Mouse (Mus musculus) right cerebral cortex, postnatal 10 days (tissue): Measurements from ENCODE around the gene Syne2.

Source experiments
- DNase-seq, 2 experiments: peaks; one replicate each; pipeline ENCODE4 v3.0.0; 2021; ENCODE audit warnings: low spot score in 2 of 2

Gene Syne2

GRCm38 (mm10) chr12:75927596-75927995 lies 109.7 kb downstream of the Syne2 start:
- DNase-seq: no peak

GRCm38 (mm10) chr12:75933561-75933960 lies 115.6 kb downstream of the Syne2 start:
- DNase-seq: no peak

GRCm38 (mm10) chr12:75951328-75951727 lies 133.4 kb downstream of the Syne2 start:
- DNase-seq: peak in 1 of 2 experiments; percentile 27

GRCm38 (mm10) chr12:75952011-75952410 lies 134.1 kb downstream of the Syne2 start:
- no peak for DNase-seq

- DNase-seq: no peak
Observed at GRCm38 (mm10) chr12:75966441-75967195, 148.7 kb downstream of the Syne2 start.

- no peak for DNase-seq
Observed at GRCm38 (mm10) chr12:75979079-75979478, 161.1 kb downstream of the Syne2 start.

- DNase-seq: no peak
Observed at GRCm38 (mm10) chr12:75983336-75983735, 165.4 kb downstream of the Syne2 start.

GRCm38 (mm10) chr12:75992226-75992858 lies 174.4 kb downstream of the Syne2 start:
- DNase-seq: no peak

GRCm38 (mm10) chr12:75992946-75993345 lies 175.0 kb downstream of the Syne2 start:
- no peak for DNase-seq

- DNase-seq: no peak
Observed at GRCm38 (mm10) chr12:75995086-75995485, 177.2 kb downstream of the Syne2 start.

- no peak for DNase-seq
Observed at GRCm38 (mm10) chr12:75997547-75997946, 179.6 kb downstream of the Syne2 start.

GRCm38 (mm10) chr12:75998416-75998815 lies 180.5 kb downstream of the Syne2 start:
- DNase-seq: no peak

- DNase-seq: no peak
Observed at GRCm38 (mm10) chr12:76004697-76005249, 186.8 kb downstream of the Syne2 start.

GRCm38 (mm10) chr12:76008991-76009390 lies 191.1 kb downstream of the Syne2 start:
- no peak for DNase-seq

- DNase-seq: no peak
Observed at GRCm38 (mm10) chr12:76012789-76013188, 194.9 kb downstream of the Syne2 start.

GRCm38 (mm10) chr12:76013480-76013879 lies 195.5 kb downstream of the Syne2 start:
- DNase-seq: no peak

GRCm38 (mm10) chr12:76015026-76015425 lies 197.1 kb downstream of the Syne2 start:
- DNase-seq: no peak

- DNase-seq: peak in 1 of 2 experiments; percentile 22
Observed at GRCm38 (mm10) chr12:76015489-76015888, 197.6 kb downstream of the Syne2 start.

GRCm38 (mm10) chr12:76016123-76017101 lies 198.5 kb downstream of the Syne2 start:
- peak; percentile 67 to 78 for DNase-seq

GRCm38 (mm10) chr12:76018640-76019039 lies 200.7 kb downstream of the Syne2 start:
- DNase-seq: no peak

- DNase-seq: no peak
Observed at GRCm38 (mm10) chr12:76042301-76042700, 224.4 kb downstream of the Syne2 start.

- no peak for DNase-seq
Observed at GRCm38 (mm10) chr12:76046561-76046960, 228.6 kb downstream of the Syne2 start.
